Mouse (Mus musculus) neural tube, embryonic 11.5 days (tissue): Measurements from ENCODE around the gene Ttll4. TPM values are rescaled to one million over a fixed set of nuclear protein-coding genes. Genes with fewer than 3 reads are reported as not detected.

Experiments used
- ATAC-seq: fragments of 200-750 bp; cut with Nextera tagmentation; 2 replicates; pipeline ENCODE4 v1.8.0; 2017; ENCODE audit warnings: moderate number of reproducible peaks, mild to moderate bottlenecking, moderate TSS enrichment, moderate library complexity; ENCODE audit not compliant: insufficient read depth, low FRiP score, low TSS enrichment
- DNase-seq: peaks from one replicate; pipeline ENCODE4 v3.0.0-alpha.2; 2015; ENCODE audit warnings: low spot score
- H3K27ac ChIP-seq: fragments of 300-500 bp; sonication (generic); 2 replicates; pipeline ENCODE4 v1.5.1; 2014; ENCODE audit warnings: low read depth, mild to moderate bottlenecking, low read length
- H3K27me3 ChIP-seq: fragments of 300-500 bp; sonication (generic); 2 replicates; pipeline ENCODE4 v1.6.1; 2014; ENCODE audit warnings: mild to moderate bottlenecking, low read length, mixed read lengths; ENCODE audit not compliant: control insufficient read depth, insufficient read depth
- H3K36me3 ChIP-seq: fragments of 300-500 bp; sonication (generic); 2 replicates; pipeline ENCODE4 v1.6.1; 2014; ENCODE audit warnings: mild to moderate bottlenecking, low read length, moderate library complexity, mixed read lengths; ENCODE audit not compliant: control insufficient read depth, insufficient read depth
- H3K4me1 ChIP-seq: fragments of 300-500 bp; sonication (generic); 2 replicates; pipeline ENCODE4 v1.6.1; 2014; ENCODE audit warnings: low read length, mixed read lengths; ENCODE audit not compliant: control insufficient read depth, insufficient read depth
- H3K4me2 ChIP-seq: fragments of 300-500 bp; sonication (generic); 2 replicates; pipeline ENCODE4 v1.6.1; 2014; ENCODE audit warnings: low read depth, mild to moderate bottlenecking, moderate library complexity
- H3K4me3 ChIP-seq: fragments of 300-500 bp; sonication (generic); 2 replicates; pipeline ENCODE4 v1.5.1; 2014; ENCODE audit warnings: low read depth, low read length
- H3K9ac ChIP-seq: fragments of 300-500 bp; sonication (generic); 2 replicates; pipeline ENCODE4 v1.6.1; 2014; ENCODE audit warnings: mild to moderate bottlenecking, low read length
- H3K9me3 ChIP-seq: fragments of 300-500 bp; sonication (generic); 2 replicates; pipeline ENCODE4 v1.6.1; 2016; ENCODE audit warnings: low read length; ENCODE audit not compliant: control insufficient read depth
- WGBS: fragments of 180-500 bp; shearing (Covaris S2); extraction: QIAGEN DNeasy Blood & Tissue Kit; methylation state at CpG from one replicate; pipeline ENCODE4 v1.1.7; 2014; 5-methylcytosine and 5-hydroxymethylcytosine counted together
- polyA plus RNA-seq: library from polyadenylated mRNA; unstranded; fragments of >200 nt; fragmentation: Nextera tagmentation; extraction: Ambion mirVana; gene quantifications from 2 replicates; pipeline ENCODE4 v1.2.1, GENCODE M21; 2014

Gene Ttll4
- polyA plus RNA-seq, 1 experiment from 2014 or later, result 50.2 TPM

GRCm38 (mm10) chr1:74698791-74699190 is 37.2 kb downstream of the Ttll4 start:
- H3K9ac ChIP-seq, result no peak overlapping the region
- H3K4me3 ChIP-seq, result no peak overlapping the region
- no peak overlapping the region for H3K27ac ChIP-seq
- no peaks in the 10 kb centered on the region for H3K27me3 ChIP-seq
- no peak for ATAC-seq
- peaks cover 19% of the 10 kb centered on the region for H3K36me3 ChIP-seq
- no peaks in the 10 kb centered on the region for H3K4me1 ChIP-seq
- DNase-seq, result no peak
- 84% methylated on average over 1 of the region's 1 CpGs for whole genome bisulfite sequencing
- H3K9me3 ChIP-seq, result no peaks in the 10 kb centered on the region
- no peak overlapping the region for H3K4me2 ChIP-seq

GRCm38 (mm10) chr1:74702142-74702553 is 40.6 kb downstream of the Ttll4 start:
- H3K4me3 ChIP-seq, result no peak overlapping the region
- DNase-seq, result no peak
- H3K9me3 ChIP-seq, result no peaks in the 10 kb centered on the region
- no peak overlapping the region for H3K27ac ChIP-seq
- no peaks in the 10 kb centered on the region for H3K27me3 ChIP-seq
- no peaks in the 10 kb centered on the region for H3K4me1 ChIP-seq
- WGBS, result 90% methylated on average over 6 of the region's 6 CpGs
- no peak for ATAC-seq
- H3K9ac ChIP-seq, result no peak overlapping the region
- H3K36me3 ChIP-seq, result peaks cover 14% of the 10 kb centered on the region
- H3K4me2 ChIP-seq, result no peak overlapping the region

- Histone ChIP-seq H3K27ac (no peak overlapping the region), H3K4me2 (no peak overlapping the region), H3K9ac (no peak overlapping the region), H3K9me3 (no peaks in the 10 kb centered on the region), H3K27me3 (no peaks in the 10 kb centered on the region), H3K36me3 (peaks cover under 1% of the 10 kb centered on the region), H3K4me1 (no peaks in the 10 kb centered on the region), H3K4me3 (no peak overlapping the region)
- DNase-seq (no peak), ATAC-seq (no peak)
- 76% methylated on average over 3 of the region's 3 CpGs for WGBS
Measured at GRCm38 (mm10) chr1:74704156-74704555, 42.6 kb downstream of the Ttll4 start.

GRCm38 (mm10) chr1:74705016-74705415 is 43.5 kb downstream of the Ttll4 start:
- no peak for ATAC-seq
- H3K27ac ChIP-seq, result no peak overlapping the region
- H3K4me3 ChIP-seq, result no peak overlapping the region
- H3K9ac ChIP-seq, result no peak overlapping the region
- DNase-seq, result no peak
- no peaks in the 10 kb centered on the region for H3K4me1 ChIP-seq
- H3K27me3 ChIP-seq, result no peaks in the 10 kb centered on the region
- H3K4me2 ChIP-seq, result no peak overlapping the region
- no peaks in the 10 kb centered on the region for H3K9me3 ChIP-seq
- no peaks in the 10 kb centered on the region for H3K36me3 ChIP-seq
- WGBS, result 63% methylated on average over 5 of the region's 5 CpGs

GRCm38 (mm10) chr1:74709566-74709965 is 48.0 kb downstream of the Ttll4 start:
- no peak overlapping the region for H3K27ac ChIP-seq
- H3K36me3 ChIP-seq, result no peaks in the 10 kb centered on the region

GRCm38 (mm10) chr1:74712046-74712445 is 50.5 kb downstream of the Ttll4 start:
- H3K4me3 ChIP-seq, result no peak overlapping the region
- H3K9me3 ChIP-seq, result no peaks in the 10 kb centered on the region
- 77% methylated on average over 4 of the region's 4 CpGs for WGBS
- H3K36me3 ChIP-seq, result no peaks in the 10 kb centered on the region
- H3K4me2 ChIP-seq, result no peak overlapping the region
- H3K9ac ChIP-seq, result no peak overlapping the region
- DNase-seq, result no peak
- H3K27ac ChIP-seq, result no peak overlapping the region
- no peaks in the 10 kb centered on the region for H3K4me1 ChIP-seq
- ATAC-seq, result no peak
- H3K27me3 ChIP-seq, result no peaks in the 10 kb centered on the region

More at GRCm38 (mm10) chr1:74709566-74709965, 48.0 kb downstream of the Ttll4 start:
- no peak overlapping the region for H3K4me2 ChIP-seq
- 39% methylated on average over 6 of the region's 6 CpGs for WGBS
- DNase-seq, result no peak
- H3K9ac ChIP-seq, result no peak overlapping the region
- H3K4me1 ChIP-seq, result no peaks in the 10 kb centered on the region
- no peaks in the 10 kb centered on the region for H3K27me3 ChIP-seq
- no peak overlapping the region for H3K4me3 ChIP-seq
- ATAC-seq, result no peak
- no peaks in the 10 kb centered on the region for H3K9me3 ChIP-seq

- Histone ChIP-seq H3K9ac (no peak overlapping the region; the same call in 1 of the 2 replicates), H3K27me3 (no peaks in the 10 kb centered on the region), H3K36me3 (no peaks in the 10 kb centered on the region), H3K4me1 (no peaks in the 10 kb centered on the region), H3K4me2 (peak overlapping the region; percentile 98), H3K9me3 (no peaks in the 10 kb centered on the region), H3K27ac (no peak overlapping the region), H3K4me3 (peak overlapping the region; percentile 44; the same call in 1 of the 2 replicates)
- no peak for DNase-seq
- 42% methylated on average over 5 of the region's 5 CpGs for WGBS
- no peak for ATAC-seq
Measured at GRCm38 (mm10) chr1:74712461-74713098, 51.0 kb downstream of the Ttll4 start.

GRCm38 (mm10) chr1:74713099-74713858 is 51.7 kb downstream of the Ttll4 start, which contains the start of gene Cyp27a1:
Gene Cyp27a1, plus strand, starts transcription at chr1:74713574.
- DNase-seq, result peak; percentile 65
- WGBS, result 1% methylated on average over 35 of the region's 35 CpGs
- peak within 1 kb of the TSS; percentile 98 for H3K4me2 ChIP-seq
- peak; percentile 31; the same call in 1 of the 2 replicates for ATAC-seq
- H3K9me3 ChIP-seq, result no peaks in the 10 kb centered on the region
- no peak within 1 kb of the TSS for H3K27ac ChIP-seq
- no peaks in the 10 kb centered on the region for H3K4me1 ChIP-seq
- no peaks in the 10 kb centered on the region for H3K36me3 ChIP-seq
- no peaks in the 10 kb centered on the region for H3K27me3 ChIP-seq
- H3K4me3 ChIP-seq, result peak within 1 kb of the TSS; percentile 44
- peak within 1 kb of the TSS; percentile 61 for H3K9ac ChIP-seq
